Mouse (Mus musculus) forebrain, embryonic 12.5 days (tissue): Measurements from ENCODE around the gene Tdg. TPM values are rescaled to one million over a fixed set of nuclear protein-coding genes. Genes with fewer than 3 reads are reported as not detected.

Experiments used
- ATAC-seq: fragments of 200-750 bp; cut with Nextera tagmentation; 2 replicates; pipeline ENCODE4 v1.8.0; 2017; ENCODE audit warnings: moderate TSS enrichment; ENCODE audit not compliant: low FRiP score
- H3K27ac ChIP-seq: fragments of 300-500 bp; sonication (generic); 2 replicates; pipeline ENCODE4 v1.5.1; 2016; ENCODE audit warnings: mild to moderate bottlenecking
- H3K27me3 ChIP-seq: fragments of 300-500 bp; sonication (generic); 2 replicates; pipeline ENCODE4 v1.6.1; 2016; ENCODE audit warnings: mild to moderate bottlenecking
- H3K36me3 ChIP-seq: fragments of 300-500 bp; sonication (generic); replicated peaks from 2 replicates; pipeline ENCODE4 v1.6.1; 2016; ENCODE audit warnings: mild to moderate bottlenecking
- H3K4me1 ChIP-seq: fragments of 300-500 bp; sonication (generic); 2 replicates; pipeline ENCODE4 v1.6.1; 2016
- H3K4me2 ChIP-seq: fragments of 300-500 bp; sonication (generic); 2 replicates; pipeline ENCODE4 v1.6.1; 2016; ENCODE audit warnings: mild to moderate bottlenecking, moderate library complexity
- H3K4me3 ChIP-seq: fragments of 300-500 bp; sonication (generic); replicated peaks from 2 replicates; pipeline ENCODE4 v1.5.1; 2016; ENCODE audit warnings: mild to moderate bottlenecking
- H3K9ac ChIP-seq: fragments of 300-500 bp; sonication (generic); 2 replicates; pipeline ENCODE4 v1.6.1; 2016; ENCODE audit warnings: mild to moderate bottlenecking
- H3K9me3 ChIP-seq: fragments of 300-500 bp; sonication (generic); 2 replicates; pipeline ENCODE4 v1.6.1; 2016
- WGBS: fragments of 180-500 bp; shearing (Covaris S2); methylation state at CpG from one replicate; pipeline ENCODE4 v1.1.7; 2016; 5-methylcytosine and 5-hydroxymethylcytosine counted together
- polyA plus RNA-seq: library from polyadenylated mRNA; unstranded; fragments of >200 nt; fragmentation: Nextera tagmentation; extraction: Ambion mirVana; gene quantifications from 2 replicates; pipeline ENCODE4 v1.2.1, GENCODE M21; 2016

The Tdg gene
- polyA plus RNA-seq, 1 experiment from 2014 or later = 295 TPM

DNA sequence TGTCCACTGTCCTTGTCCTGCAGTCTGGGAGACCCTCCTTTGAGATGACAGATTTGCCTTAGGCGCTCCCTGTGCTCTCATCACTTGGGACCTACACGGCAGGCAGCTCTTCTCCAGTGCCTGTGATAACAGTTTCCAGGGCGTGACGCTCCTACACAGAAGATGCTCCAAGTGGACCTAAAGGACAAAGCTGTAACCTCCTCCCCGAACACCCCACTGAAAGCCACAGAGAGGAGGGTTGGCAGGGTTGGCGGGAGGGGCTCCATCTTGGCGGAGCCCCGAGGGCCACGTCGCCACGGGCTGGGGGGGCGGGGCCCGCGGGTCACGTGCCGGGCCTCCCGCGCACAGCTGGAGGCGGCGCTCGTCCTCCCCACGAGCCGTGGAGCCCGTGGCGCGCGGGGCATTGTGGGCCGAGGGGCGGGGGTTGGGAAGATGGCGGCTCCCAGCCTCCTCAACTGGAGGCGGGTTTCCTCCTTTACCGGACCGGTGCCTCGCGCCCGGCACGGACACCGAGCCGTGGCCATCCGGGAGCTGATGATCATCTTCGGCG, 69.2 kb downstream of the Tdg start:
- H3K27me3 ChIP-seq = 0 out of 2 replicates have a peak, but pooled peaks cover 2% of the 10 kb centered on the region
- H3K36me3 ChIP-seq = peaks cover 3% of the 10 kb centered on the region
- H3K9me3 ChIP-seq = no peaks in the 10 kb centered on the region
- under 1% methylated on average over 41 of the region's 42 CpGs for WGBS
- H3K4me1 ChIP-seq = peaks cover 15% of the 10 kb centered on the region
- peak; percentile 97 for ATAC-seq
- peak overlapping the region; percentile 75 for H3K4me3 ChIP-seq
- H3K9ac ChIP-seq = peak overlapping the region; percentile 81
- peak overlapping the region; percentile 84 for H3K4me2 ChIP-seq
- H3K27ac ChIP-seq = peak overlapping the region; percentile 73

DNA sequence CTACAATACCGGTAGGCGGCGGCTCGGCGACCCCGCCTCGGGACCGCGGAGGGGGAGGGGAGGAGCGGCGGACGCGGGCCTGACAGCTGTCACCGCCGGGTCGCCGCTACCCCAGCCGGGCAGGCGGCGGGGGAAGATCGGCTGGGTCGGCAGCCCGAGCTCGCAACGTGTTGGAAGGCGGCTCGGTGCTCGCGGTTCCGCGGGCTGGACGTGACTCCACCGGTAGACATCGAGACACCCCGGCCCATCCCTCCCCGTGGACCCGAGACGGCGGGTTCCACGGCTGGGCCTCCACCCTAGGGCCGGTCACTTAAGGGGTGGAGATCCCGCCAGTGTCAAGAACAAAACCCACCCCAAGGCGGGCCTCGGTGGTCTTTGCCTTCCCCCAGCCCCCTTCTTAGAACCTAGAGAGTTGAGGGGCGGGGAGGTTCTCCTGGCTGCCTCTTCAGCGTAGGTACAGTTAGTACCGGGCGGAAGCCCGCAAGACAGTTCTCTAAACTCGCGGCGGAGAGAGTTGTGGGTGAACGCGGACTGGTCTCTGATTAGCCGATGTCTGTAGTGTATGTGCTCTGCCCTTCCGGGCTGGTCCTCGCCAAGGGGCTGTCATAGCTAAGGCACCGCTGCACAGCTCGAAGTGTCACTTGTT, 69.8 kb downstream of the Tdg start:
- Histone ChIP-seq H3K4me2 (peak overlapping the region; percentile 84), H3K27me3 (0 out of 2 replicates have a peak, but pooled peaks cover 2% of the 10 kb centered on the region), H3K9ac (peak overlapping the region; percentile 81), H3K9me3 (no peaks in the 10 kb centered on the region), H3K4me3 (peak overlapping the region; percentile 75), H3K27ac (peak overlapping the region; percentile 73), H3K4me1 (peaks cover 15% of the 10 kb centered on the region), H3K36me3 (peaks cover 7% of the 10 kb centered on the region)
- under 1% methylated on average over 56 of the region's 59 CpGs for WGBS
- ATAC-seq = peak; percentile 82

Other genes with a start within 250 kb of the Tdg start
- not detected in 2 replicates for gene Gm1553, start 137.2 kb upstream of the Tdg start, polyA plus RNA-seq
- 35.7 and 40.6 TPM in 2 replicates for gene 1190007I07Rik, start 6.6 kb upstream of the Tdg start, polyA plus RNA-seq
- gene Glt8d2, start 60.8 kb downstream of the Tdg start, polyA plus RNA-seq = 2.8 and 2.9 TPM in 2 replicates
- 46.9 and 50.0 TPM in 2 replicates for gene Hcfc2, start 66.3 kb downstream of the Tdg start, polyA plus RNA-seq
- gene Nfyb, start 134.3 kb downstream of the Tdg start, polyA plus RNA-seq = 68.7 and 72.8 TPM in 2 replicates
- 183 and 206 TPM in 2 replicates for gene Txnrd1, start 204.1 kb downstream of the Tdg start, polyA plus RNA-seq
- 0.90 and 1.2 TPM in 2 replicates for gene Eid3, start 236.8 kb downstream of the Tdg start, polyA plus RNA-seq